Mouse (Mus musculus): ENCODE measurements around the gene Spryd4.

DNA sequence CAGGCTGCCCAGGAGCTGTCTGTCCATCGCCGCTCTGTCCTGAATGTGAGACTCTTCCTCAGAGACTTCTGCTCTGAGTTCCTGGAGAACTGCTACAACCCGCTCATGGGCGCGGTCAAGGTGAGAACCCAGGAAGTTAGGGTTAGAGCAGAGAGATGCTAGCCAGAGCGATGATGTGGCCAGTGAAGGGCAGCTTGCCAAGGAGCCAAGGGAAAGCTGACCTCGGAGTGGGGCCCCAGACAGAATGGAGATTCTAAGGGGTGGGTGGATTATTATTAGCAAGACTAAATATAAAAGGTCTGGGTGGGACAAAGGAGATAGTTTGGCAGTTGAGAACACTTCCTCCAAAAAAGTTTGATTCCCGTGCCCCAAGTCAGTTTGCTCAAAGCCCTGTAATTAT lies 31.6 kb upstream of the Spryd4 start:
- TF ChIP-seq CTCF (IDR thresholded peaks at IDR 0.05; ENCODE audit: insufficient read depth, low read length): no peak
- no peak for TF ChIP-seq POLR2A (IDR thresholded peaks at IDR 0.05; ENCODE audit: borderline replicate concordance, extremely low read depth, low read depth, low read length)

Data from lung, adult 2 months (tissue).